Mouse (Mus musculus) thymus, adult 2 months (tissue): ENCODE measurements around the gene Hhat.

Source experiments
- CTCF ChIP-seq: fragments of 200-500 bp; IDR thresholded peaks from 2 replicates; pipeline ENCODE4 v1.5.1; 2012; ENCODE audit warnings: mild to moderate bottlenecking, control low read depth, low read length, moderate library complexity, borderline replicate concordance; ENCODE audit not compliant: control insufficient read depth, poor library complexity, insufficient read depth; ENCODE audit errors: extremely low read depth
- POLR2A ChIP-seq: fragments of 200-500 bp; IDR thresholded peaks from 2 replicates; pipeline ENCODE4 v1.6.1; 2012; ENCODE audit warnings: mild to moderate bottlenecking, low read length, control low read depth, moderate library complexity; ENCODE audit not compliant: control insufficient read depth, poor library complexity, insufficient read depth; ENCODE audit errors: extremely low read depth

GRCm38 (mm10) chr1:192693644-192694043, 77.4 kb downstream of the Hhat start:
- TF ChIP-seq CTCF = no peak
- TF ChIP-seq POLR2A = no peak
